ENCODE assay signal across 8 mouse cellular contexts in the genomic region with DNA sequence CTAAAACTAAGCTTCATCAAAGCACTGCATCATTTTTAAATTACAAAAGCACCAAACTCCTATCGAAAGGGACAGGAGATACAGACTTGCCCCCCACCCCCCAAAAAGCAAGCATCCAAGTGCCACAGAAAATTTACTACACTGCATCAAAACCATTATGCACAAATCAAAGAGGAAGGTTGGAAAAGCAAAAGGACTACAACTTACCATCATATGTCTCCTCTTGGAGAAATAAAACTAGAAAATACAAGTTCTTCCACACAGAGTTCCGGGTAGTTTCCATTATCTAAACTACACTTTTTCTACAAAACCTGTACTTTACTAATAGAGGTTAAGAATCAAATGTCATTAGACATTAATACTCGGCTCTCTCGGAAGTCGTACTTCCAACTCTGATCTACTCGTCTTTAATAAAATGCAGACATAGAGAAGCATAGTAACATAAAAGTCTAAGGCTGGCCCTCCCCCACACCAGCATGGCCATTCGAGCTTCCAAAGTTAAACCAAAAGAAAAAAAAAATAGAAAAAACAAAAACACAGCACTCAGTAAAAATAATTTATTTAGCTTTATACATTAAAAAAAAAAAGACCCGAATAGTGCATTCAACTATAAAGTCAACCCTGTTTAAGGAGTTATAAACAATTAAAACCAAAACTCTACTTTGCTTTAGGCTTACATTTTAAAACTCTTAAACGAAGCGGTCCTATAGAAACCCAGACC.
DNase-seq lines count a peak whose midpoint lies in the region; ATAC-seq and TF ChIP-seq lines count a peak whose summit lies in the region.

No protein-coding gene starts in this region.

- no peaks in the 10 kb centered on the region for H3K27me3 ChIP-seq in kidney, adult 2 months (replicated peaks; ENCODE audit: control insufficient read depth, insufficient read depth, low read length)
- no peaks in the 10 kb centered on the region for H3K27me3 ChIP-seq in G1E (ENCODE audit: insufficient read depth, low read length)
- H3K27me3 ChIP-seq in forebrain, embryonic 16.5 days (replicated peaks; ENCODE audit: control insufficient read depth, insufficient read depth, low read length), result no peaks in the 10 kb centered on the region
- H3K27me3 ChIP-seq in midbrain, embryonic 10.5 days (ENCODE audit: low read depth, poor library complexity, severe bottlenecking), result no peaks in the 10 kb centered on the region

- H3K36me3 ChIP-seq in kidney, adult 2 months (ENCODE audit: control insufficient read depth, insufficient read depth, low read length), result no peaks in the 10 kb centered on the region
- peaks cover 30% of the 10 kb centered on the region for H3K36me3 ChIP-seq in G1E (replicated peaks)
- H3K36me3 ChIP-seq in forebrain, embryonic 16.5 days (ENCODE audit: control insufficient read depth, insufficient read depth), result peaks cover 4% of the 10 kb centered on the region
- H3K36me3 ChIP-seq in midbrain, embryonic 10.5 days, result peaks cover 38% of the 10 kb centered on the region

- peaks cover 3% of the 10 kb centered on the region; the same call in 1 of the 2 replicates for H3K4me1 ChIP-seq in kidney, adult 2 months (ENCODE audit: control insufficient read depth, insufficient read depth, low read length)
- H3K4me1 ChIP-seq in G1E (ENCODE audit: insufficient read depth, low read depth, low read length), result peaks cover 35% of the 10 kb centered on the region
- H3K4me1 ChIP-seq in forebrain, embryonic 16.5 days (replicated peaks; ENCODE audit: control insufficient read depth, insufficient read depth, low read length), result peaks cover 25% of the 10 kb centered on the region
- peaks cover 36% of the 10 kb centered on the region for H3K4me1 ChIP-seq in midbrain, embryonic 10.5 days

- ATAC-seq in G1E (ENCODE audit: extremely low read depth, insufficient number of reproducible peaks, low FRiP score, poor library complexity, severe bottlenecking), result no peak
- ATAC-seq in forebrain, embryonic 16.5 days, result no peak

- TF ChIP-seq POLR2A in kidney, adult 2 months (IDR thresholded peaks at IDR 0.05; ENCODE audit: low read depth, low read length), result no peak

- 6% methylated on average over 10 of the region's 10 CpGs for WGBS in kidney, adult 2 months
- WGBS in forebrain, embryonic 16.5 days, result 2% methylated on average over 10 of the region's 10 CpGs
- WGBS in midbrain, embryonic 10.5 days, result 8% methylated on average over 10 of the region's 10 CpGs

- peak overlapping the region; percentile 70 for H3K4me3 ChIP-seq in kidney, adult 2 months (ENCODE audit: insufficient read depth, low read depth, low read length)
- peak overlapping the region; percentile 94 for H3K4me3 ChIP-seq in G1E (ENCODE audit: low read depth, low read length)
- H3K4me3 ChIP-seq in forebrain, embryonic 16.5 days (replicated peaks; ENCODE audit: low read length), result peak overlapping the region; percentile 81
- peak overlapping the region; percentile 91 for H3K4me3 ChIP-seq in midbrain, embryonic 10.5 days

- peak overlapping the region; percentile 73 for H3K4me2 ChIP-seq in forebrain, embryonic 16.5 days (ENCODE audit: low read length)

- peak overlapping the region; percentile 88 for H3K27ac ChIP-seq in kidney, adult 2 months (ENCODE audit: insufficient read depth, low read depth, low read length)
- H3K27ac ChIP-seq in forebrain, embryonic 16.5 days (ENCODE audit: low read length), result peak overlapping the region; percentile 99
- peak overlapping the region; percentile 100 for H3K27ac ChIP-seq in midbrain, embryonic 10.5 days (replicated peaks)

- H3K9ac ChIP-seq in forebrain, embryonic 16.5 days (replicated peaks; ENCODE audit: low read depth, low read length), result peak overlapping the region; percentile 98

- H3K9me3 ChIP-seq in G1E (replicated peaks), result no peaks in the 10 kb centered on the region
- no peaks in the 10 kb centered on the region for H3K9me3 ChIP-seq in forebrain, embryonic 16.5 days (ENCODE audit: control insufficient read depth, low read length)
- no peaks in the 10 kb centered on the region; the same call in 1 of the 2 replicates for H3K9me3 ChIP-seq in midbrain, embryonic 10.5 days (replicated peaks)

- no peak for TF ChIP-seq CTCF in kidney, adult 2 months (conservative IDR thresholded peaks at IDR 0.05; ENCODE audit: insufficient read depth, insufficient read length, low read depth, low read length)
- no peak for TF ChIP-seq CTCF in G1E (IDR thresholded peaks at IDR 0.05; ENCODE audit: low read depth, low read length)

- no peak for DNase-seq in kidney, adult 2 months
- DNase-seq in kidney, postnatal 36 days, result no peak
- DNase-seq in G1E (ENCODE audit: low spot score), result no peak
- no peak for DNase-seq in midbrain, embryonic 10.5 days (ENCODE audit: low spot score)
- no peak for DNase-seq in layer of hippocampus, adult 9-10 months (ENCODE audit: low spot score)
- no peak for DNase-seq in layer of hippocampus, postnatal 14 days (ENCODE audit: low spot score in 2 of 2)
- no peak for DNase-seq in ovary, postnatal 10 days (ENCODE audit: low spot score)
